Mouse (Mus musculus) stomach, postnatal 0 days (tissue): Measurements from ENCODE around the gene Fbf1. TPM values are rescaled to one million over a fixed set of nuclear protein-coding genes. Genes with fewer than 3 reads are reported as not detected.

Experiments used
- ATAC-seq: fragments of 200-750 bp; cut with Nextera tagmentation; 2 replicates; pipeline ENCODE4 v1.8.0; 2017; ENCODE audit not compliant: low FRiP score, low TSS enrichment
- DNase-seq: peaks from one replicate; pipeline ENCODE4 v3.0.0-alpha.2; 2016; ENCODE audit warnings: low spot score
- H3K27ac ChIP-seq: fragments of 300-500 bp; sonication (generic); replicated peaks from 2 replicates; pipeline ENCODE4 v1.5.1; 2014; ENCODE audit warnings: mild to moderate bottlenecking, control low read depth
- H3K27me3 ChIP-seq: fragments of 300-500 bp; sonication (generic); 2 replicates; pipeline ENCODE4 v1.6.1; 2014; ENCODE audit warnings: low read length; ENCODE audit not compliant: control insufficient read depth, insufficient read depth
- H3K36me3 ChIP-seq: fragments of 300-500 bp; sonication (generic); 2 replicates; pipeline ENCODE4 v1.6.1; 2014; ENCODE audit warnings: low read length, mixed read lengths; ENCODE audit not compliant: control insufficient read depth, insufficient read depth
- H3K4me1 ChIP-seq: fragments of 300-500 bp; sonication (generic); replicated peaks from 2 replicates; pipeline ENCODE4 v1.6.1; 2014; ENCODE audit warnings: antibody characterized with exemption; ENCODE audit not compliant: control insufficient read depth, insufficient read depth
- H3K4me2 ChIP-seq: fragments of 300-500 bp; sonication (generic); replicated peaks from 2 replicates; pipeline ENCODE4 v1.6.1; 2014; ENCODE audit warnings: low read depth, mild to moderate bottlenecking, control low read depth, moderate library complexity
- H3K4me3 ChIP-seq: fragments of 300-500 bp; sonication (generic); 2 replicates; pipeline ENCODE4 v1.5.1; 2014; ENCODE audit warnings: low read depth, low read length, control low read depth
- H3K9ac ChIP-seq: fragments of 300-500 bp; sonication (generic); 2 replicates; pipeline ENCODE4 v1.6.1; 2014; ENCODE audit warnings: mild to moderate bottlenecking, low read length, control low read depth, mixed read lengths
- H3K9me3 ChIP-seq: fragments of 300-500 bp; sonication (generic); 2 replicates; pipeline ENCODE4 v1.6.1; 2016; ENCODE audit warnings: low read length; ENCODE audit not compliant: control insufficient read depth
- CTCF ChIP-seq: IDR thresholded peaks from 2 replicates; pipeline ENCODE4 v1.5.1; 2016; ENCODE audit warnings: antibody characterized with exemption, low read depth, mild to moderate bottlenecking, moderate library complexity
- EP300 ChIP-seq: optimal IDR thresholded peaks from 2 replicates; pipeline ENCODE3; 2016; ENCODE audit warnings: antibody characterized with exemption
- WGBS: fragments of 180-500 bp; shearing (Covaris S2); extraction: QIAGEN DNeasy Blood & Tissue Kit; methylation state at CpG from one replicate; pipeline ENCODE4 v1.1.7; 2014; 5-methylcytosine and 5-hydroxymethylcytosine counted together
- polyA plus RNA-seq: library from polyadenylated mRNA; unstranded; fragments of >200 nt; fragmentation: Nextera tagmentation; extraction: Ambion mirVana; gene quantifications from 2 replicates; pipeline ENCODE4 v1.2.1, GENCODE M21; 2015

Fbf1 gene
- polyA plus RNA-seq, 1 experiment from 2014 or later: 8.0 TPM

GRCm38 (mm10) chr11:116149341-116149740, 18.6 kb downstream of the Fbf1 start:
- no peak for TF ChIP-seq CTCF
- TF ChIP-seq EP300: no peak
- H3K9ac ChIP-seq: no peak overlapping the region
- DNase-seq: no peak
- H3K27ac ChIP-seq: no peak overlapping the region
- H3K9me3 ChIP-seq: no peaks in the 10 kb centered on the region
- no peaks in the 10 kb centered on the region for H3K27me3 ChIP-seq
- H3K36me3 ChIP-seq: peaks cover 33% of the 10 kb centered on the region
- WGBS: 86% methylated on average over 6 of the region's 6 CpGs
- no peaks in the 10 kb centered on the region for H3K4me1 ChIP-seq
- ATAC-seq: no peak
- H3K4me2 ChIP-seq: no peak overlapping the region
- no peak overlapping the region for H3K4me3 ChIP-seq

- Histone ChIP-seq H3K4me3 (no peak overlapping the region), H3K9ac (no peak overlapping the region), H3K27me3 (no peaks in the 10 kb centered on the region), H3K4me1 (no peaks in the 10 kb centered on the region), H3K36me3 (peaks cover 33% of the 10 kb centered on the region), H3K4me2 (no peak overlapping the region), H3K27ac (no peak overlapping the region), H3K9me3 (no peaks in the 10 kb centered on the region)
- ATAC-seq (no peak), DNase-seq (no peak)
- TF ChIP-seq CTCF (no peak), EP300 (no peak)
- 58% methylated on average over 20 of the region's 20 CpGs for WGBS
These were observed 19.2 kb downstream of the Fbf1 start for GRCm38 (mm10) chr11:116148761-116149221.

GRCm38 (mm10) chr11:116146294-116146985, 21.5 kb downstream of the Fbf1 start:
- Histone ChIP-seq H3K36me3 (peaks cover 28% of the 10 kb centered on the region), H3K27ac (peak overlapping the region; percentile 86), H3K27me3 (no peaks in the 10 kb centered on the region), H3K4me3 (no peak overlapping the region), H3K4me2 (no peak overlapping the region; the same call in 1 of the 2 replicates), H3K9ac (peak overlapping the region; percentile 35; the same call in 1 of the 2 replicates), H3K4me1 (no peaks in the 10 kb centered on the region), H3K9me3 (no peaks in the 10 kb centered on the region)
- 61% methylated on average over 25 of the region's 25 CpGs for WGBS
- ATAC-seq (peak; percentile 74), DNase-seq (peak; percentile 87)
- TF ChIP-seq EP300 (no peak), CTCF (no peak)

GRCm38 (mm10) chr11:116145481-116146293, 22.3 kb downstream of the Fbf1 start:
- ATAC-seq (peak; percentile 13; the same call in 1 of the 2 replicates), DNase-seq (peak; percentile 51)
- Histone ChIP-seq H3K27ac (peak overlapping the region; percentile 86), H3K9ac (peak overlapping the region; percentile 38), H3K4me1 (no peaks in the 10 kb centered on the region), H3K4me3 (no peak overlapping the region), H3K4me2 (peak overlapping the region; percentile 11), H3K36me3 (peaks cover 22% of the 10 kb centered on the region), H3K9me3 (no peaks in the 10 kb centered on the region), H3K27me3 (no peaks in the 10 kb centered on the region)
- 53% methylated on average over 18 of the region's 18 CpGs for WGBS
- TF ChIP-seq CTCF (no peak), EP300 (no peak)

- ATAC-seq (no peak), DNase-seq (no peak)
- Histone ChIP-seq H3K9ac (no peak overlapping the region), H3K9me3 (no peaks in the 10 kb centered on the region), H3K27me3 (no peaks in the 10 kb centered on the region), H3K4me2 (no peak overlapping the region), H3K36me3 (peaks cover 13% of the 10 kb centered on the region; the same call in 1 of the 2 replicates), H3K4me1 (no peaks in the 10 kb centered on the region), H3K27ac (no peak overlapping the region), H3K4me3 (no peak overlapping the region)
- WGBS: 79% methylated on average over 3 of the region's 3 CpGs
- no peak for TF ChIP-seq EP300
- no peak for TF ChIP-seq CTCF
These were observed 24.5 kb downstream of the Fbf1 start for GRCm38 (mm10) chr11:116143468-116143867.
